Mouse (Mus musculus): Measurements from ENCODE around the gene Folr2. TPM values are rescaled to one million over a fixed set of nuclear protein-coding genes. Genes with fewer than 3 reads are reported as not detected.
A peak's percentile ranks its signal among the peaks of the same experiment; 100 is the strongest.

Gene Folr2
- total RNA-seq, 1 experiment: 4.3 TPM

- peaks cover 6 to 12% of the 10 kb centered on the region in 2 experiments; a peak in 3 of 4 replicates for H3K4me1 ChIP-seq (ENCODE audit: control insufficient read depth in 2 of 2, insufficient read depth in 2 of 2, low read length in 2 of 2, poor library complexity in 1 of 2)
- in situ Hi-C loops (cut with MboI; ENCODE audit: low sequenced_read_pairs in 2 of 2, unreplicated experiment in 2 of 2): no loop called here
- no peak for DNase-seq (ENCODE audit: low read depth, low spot score)
- TF ChIP-seq ZC3H11A (IDR thresholded peaks at IDR 0.05; ENCODE audit: borderline replicate concordance, low read depth, low read length): no peak
- TF ChIP-seq HCFC1 (IDR thresholded peaks at IDR 0.05; ENCODE audit: borderline replicate concordance, insufficient read depth, low read length): no peak
- no peak for TF ChIP-seq CHD2 (IDR thresholded peaks at IDR 0.05; ENCODE audit: low read depth, low read length)
- no peak for TF ChIP-seq MAFK (IDR thresholded peaks at IDR 0.05; ENCODE audit: insufficient read depth, low read depth, low read length)
- TF ChIP-seq ZNF384 (IDR thresholded peaks at IDR 0.05; ENCODE audit: low read depth, low read length): no peak
- H3K27ac ChIP-seq (ENCODE audit: insufficient read depth, low read depth, low read length, poor library complexity, severe bottlenecking): no peak overlapping the region
- peaks cover 7% of the 10 kb centered on the region for H3K36me3 ChIP-seq (ENCODE audit: control insufficient read depth, insufficient read depth, low read length, poor library complexity, severe bottlenecking)
- H3K4me3 ChIP-seq (ENCODE audit: insufficient read depth in 1 of 2, low read depth in 1 of 2, low read length in 2 of 2, poor library complexity in 1 of 2, severe bottlenecking in 1 of 2): no peak overlapping the region
- H3K9me3 ChIP-seq (ENCODE audit: control insufficient read depth, insufficient read depth, low read depth, low read length): no peaks in the 10 kb centered on the region
- H3K9ac ChIP-seq (ENCODE audit: insufficient read depth, low read depth, low read length, poor library complexity, severe bottlenecking): no peak overlapping the region
Observed at GRCm38 (mm10) chr7:101902846-101903245, 45.9 kb upstream of the Folr2 start.

- no peak for DNase-seq (ENCODE audit: low read depth, low spot score)
- H3K4me1 ChIP-seq (ENCODE audit: control insufficient read depth in 2 of 2, insufficient read depth in 2 of 2, low read length in 2 of 2, poor library complexity in 1 of 2): peaks cover 9 to 11% of the 10 kb centered on the region in 2 experiments; a peak in 3 of 4 replicates
- H3K27ac ChIP-seq (ENCODE audit: insufficient read depth, low read depth, low read length, poor library complexity, severe bottlenecking): no peak overlapping the region; the same call in 1 of the 2 replicates
- TF ChIP-seq HCFC1 (IDR thresholded peaks at IDR 0.05; ENCODE audit: borderline replicate concordance, insufficient read depth, low read length) (no peak), CHD2 (IDR thresholded peaks at IDR 0.05; ENCODE audit: low read depth, low read length) (no peak), ZNF384 (IDR thresholded peaks at IDR 0.05; ENCODE audit: low read depth, low read length) (no peak), MAFK (IDR thresholded peaks at IDR 0.05; ENCODE audit: insufficient read depth, low read depth, low read length) (no peak), ZC3H11A (IDR thresholded peaks at IDR 0.05; ENCODE audit: borderline replicate concordance, low read depth, low read length) (no peak)
- no peaks in the 10 kb centered on the region for H3K9me3 ChIP-seq (ENCODE audit: control insufficient read depth, insufficient read depth, low read depth, low read length)
- peaks cover 9% of the 10 kb centered on the region for H3K36me3 ChIP-seq (ENCODE audit: control insufficient read depth, insufficient read depth, low read length, poor library complexity, severe bottlenecking)
- no peak overlapping the region for H3K4me3 ChIP-seq (ENCODE audit: insufficient read depth in 1 of 2, low read depth in 1 of 2, low read length in 2 of 2, poor library complexity in 1 of 2, severe bottlenecking in 1 of 2)
- in situ Hi-C loops (cut with MboI; ENCODE audit: low sequenced_read_pairs in 2 of 2, unreplicated experiment in 2 of 2): no loop called here
- no peak overlapping the region for H3K9ac ChIP-seq (ENCODE audit: insufficient read depth, low read depth, low read length, poor library complexity, severe bottlenecking)
Observed at GRCm38 (mm10) chr7:101901969-101902368, 45.0 kb upstream of the Folr2 start.

- Histone ChIP-seq H3K9me3 (ENCODE audit: control insufficient read depth, insufficient read depth, low read depth, low read length) (no peaks in the 10 kb centered on the region), H3K27ac (ENCODE audit: insufficient read depth, low read depth, low read length, poor library complexity, severe bottlenecking) (peak overlapping the region; percentile 53), H3K36me3 (ENCODE audit: control insufficient read depth, insufficient read depth, low read length, poor library complexity, severe bottlenecking) (peaks cover 9% of the 10 kb centered on the region), H3K4me3 (ENCODE audit: insufficient read depth in 1 of 2, low read depth in 1 of 2, low read length in 2 of 2, poor library complexity in 1 of 2, severe bottlenecking in 1 of 2) (peak overlapping the region in 1 of 2 experiments; percentile 32; a peak in 2 of 4 replicates), H3K9ac (ENCODE audit: insufficient read depth, low read depth, low read length, poor library complexity, severe bottlenecking) (peak overlapping the region; percentile 69), H3K4me1 (ENCODE audit: control insufficient read depth in 2 of 2, insufficient read depth in 2 of 2, low read length in 2 of 2, poor library complexity in 1 of 2) (peaks cover 4 to 6% of the 10 kb centered on the region in 2 experiments; a peak in 3 of 4 replicates)
- DNase-seq (ENCODE audit: low read depth, low spot score): no peak
- TF ChIP-seq CHD2 (IDR thresholded peaks at IDR 0.05; ENCODE audit: low read depth, low read length): no peak
- no peak for TF ChIP-seq ZC3H11A (IDR thresholded peaks at IDR 0.05; ENCODE audit: borderline replicate concordance, low read depth, low read length)
- TF ChIP-seq ZNF384 (IDR thresholded peaks at IDR 0.05; ENCODE audit: low read depth, low read length): no peak
- TF ChIP-seq MAFK (IDR thresholded peaks at IDR 0.05; ENCODE audit: insufficient read depth, low read depth, low read length): no peak
- TF ChIP-seq HCFC1 (IDR thresholded peaks at IDR 0.05; ENCODE audit: borderline replicate concordance, insufficient read depth, low read length): no peak
- in situ Hi-C loops (cut with MboI; ENCODE audit: low sequenced_read_pairs in 2 of 2, unreplicated experiment in 2 of 2): no loop called here
Observed at GRCm38 (mm10) chr7:101900331-101901097, 43.5 kb upstream of the Folr2 start.

- DNase-seq (ENCODE audit: low read depth, low spot score): peak; percentile 98
- peak overlapping the region; percentile 96 for H3K9ac ChIP-seq (ENCODE audit: insufficient read depth, low read depth, low read length, poor library complexity, severe bottlenecking)
- peak overlapping the region; percentile 87 to 98 for H3K4me3 ChIP-seq (ENCODE audit: insufficient read depth in 1 of 2, low read depth in 1 of 2, low read length in 2 of 2, poor library complexity in 1 of 2, severe bottlenecking in 1 of 2)
- in situ Hi-C loops (cut with MboI; ENCODE audit: low sequenced_read_pairs in 2 of 2, unreplicated experiment in 2 of 2): no loop called here
- no peak for TF ChIP-seq MAFK (IDR thresholded peaks at IDR 0.05; ENCODE audit: insufficient read depth, low read depth, low read length)
- TF ChIP-seq HCFC1 (IDR thresholded peaks at IDR 0.05; ENCODE audit: borderline replicate concordance, insufficient read depth, low read length): peak; percentile 83
- TF ChIP-seq ZNF384 (IDR thresholded peaks at IDR 0.05; ENCODE audit: low read depth, low read length): no peak
- peak; percentile 83 for TF ChIP-seq CHD2 (IDR thresholded peaks at IDR 0.05; ENCODE audit: low read depth, low read length)
- no peak for TF ChIP-seq ZC3H11A (IDR thresholded peaks at IDR 0.05; ENCODE audit: borderline replicate concordance, low read depth, low read length)
- H3K4me1 ChIP-seq (ENCODE audit: control insufficient read depth in 2 of 2, insufficient read depth in 2 of 2, low read length in 2 of 2, poor library complexity in 1 of 2): peaks cover 4 to 9% of the 10 kb centered on the region in 2 experiments
- peaks cover 7% of the 10 kb centered on the region for H3K36me3 ChIP-seq (ENCODE audit: control insufficient read depth, insufficient read depth, low read length, poor library complexity, severe bottlenecking)
- H3K27ac ChIP-seq (ENCODE audit: insufficient read depth, low read depth, low read length, poor library complexity, severe bottlenecking): peak overlapping the region; percentile 97
- H3K9me3 ChIP-seq (ENCODE audit: control insufficient read depth, insufficient read depth, low read depth, low read length): no peaks in the 10 kb centered on the region
Observed at GRCm38 (mm10) chr7:101896104-101897066, 39.4 kb upstream of the Folr2 start.

All from ES-E14 (cell line).